Mouse (Mus musculus) testis, postnatal 14 days (tissue): ENCODE data around the gene Trim71.

ENCODE experiments used
- DNase-seq: peaks from one replicate; pipeline ENCODE4 v3.0.0; 2021; ENCODE audit warnings: low spot score

Gene Trim71

DNA sequence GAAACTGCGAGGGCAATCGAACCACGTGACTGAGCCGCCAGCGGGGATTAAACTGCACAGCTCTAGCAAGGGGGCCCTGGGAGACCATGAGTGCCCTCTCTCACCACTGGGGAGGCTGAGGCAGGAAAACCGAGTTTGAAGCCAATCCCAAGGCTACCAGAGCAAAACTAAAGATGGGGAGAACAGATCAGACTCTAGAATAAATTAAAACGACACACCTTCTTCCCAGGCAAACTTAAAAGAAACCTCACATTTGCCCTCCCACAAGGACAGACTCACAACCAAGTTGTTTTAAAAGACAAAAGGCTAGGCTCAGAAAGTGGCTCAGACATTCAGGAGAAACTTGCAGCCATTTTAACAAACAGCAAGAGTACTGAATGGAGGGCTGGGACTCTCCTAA, 7.1 kb downstream of the Trim71 start:
- no peak for DNase-seq

DNA sequence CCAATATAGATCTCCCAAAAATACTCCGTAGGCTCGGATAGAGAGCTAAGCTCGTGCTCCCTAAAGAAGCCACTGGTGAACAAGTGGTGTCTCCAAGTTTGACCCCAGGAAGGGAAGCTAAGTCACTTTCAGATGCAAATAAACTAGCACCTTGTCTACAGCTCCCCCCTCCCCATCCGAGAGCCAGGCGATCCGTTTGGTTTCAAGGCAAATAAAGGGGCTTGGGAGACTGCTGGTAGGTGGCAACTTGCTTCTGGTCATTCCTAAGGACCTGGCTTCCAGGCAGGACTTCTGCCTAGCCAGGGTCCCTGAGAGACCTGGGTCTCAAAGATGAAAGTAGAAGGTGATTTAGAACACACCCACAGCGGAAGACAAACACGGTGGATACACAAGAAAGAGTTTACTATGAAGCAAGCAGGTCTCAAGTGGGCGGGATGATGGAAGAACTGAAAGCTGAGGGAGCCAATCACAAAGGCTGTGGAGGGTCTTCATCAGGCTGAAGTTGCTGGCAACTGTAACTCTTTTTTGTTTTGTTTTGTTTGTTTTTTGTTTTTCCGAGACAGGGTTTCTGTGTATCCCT, 7.8 kb downstream of the Trim71 start:
- peak; percentile 62 for DNase-seq

DNA sequence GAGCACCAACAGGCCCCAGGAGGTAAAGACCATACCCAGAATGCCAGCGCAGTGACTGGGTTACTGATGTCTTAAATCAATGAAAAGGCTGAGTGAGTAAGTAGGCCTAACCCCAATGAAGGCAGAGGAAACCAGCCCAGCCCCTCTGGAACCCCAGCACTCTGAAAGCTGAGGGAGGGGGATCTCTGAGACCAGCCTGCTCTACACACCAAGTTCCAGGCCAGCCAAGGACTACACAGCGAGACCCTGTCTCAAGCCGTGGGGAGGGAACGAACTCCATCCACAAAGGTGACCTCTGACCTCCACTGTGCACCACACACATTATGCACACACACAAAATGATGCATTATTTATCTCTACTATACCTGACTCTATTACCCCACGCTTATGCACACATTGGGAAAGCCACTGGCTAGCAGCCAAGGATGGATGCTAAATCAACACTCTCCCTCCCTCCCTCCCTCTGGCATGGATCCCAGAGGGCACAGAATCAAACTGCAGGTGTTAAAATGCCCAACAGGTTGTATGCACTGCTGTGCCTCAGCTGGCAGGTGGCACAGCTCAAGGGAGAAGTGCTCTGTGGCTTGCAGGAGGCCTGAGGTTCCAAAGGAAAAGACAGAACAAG, 9.7 kb downstream of the Trim71 start:
- no peak for DNase-seq

DNA sequence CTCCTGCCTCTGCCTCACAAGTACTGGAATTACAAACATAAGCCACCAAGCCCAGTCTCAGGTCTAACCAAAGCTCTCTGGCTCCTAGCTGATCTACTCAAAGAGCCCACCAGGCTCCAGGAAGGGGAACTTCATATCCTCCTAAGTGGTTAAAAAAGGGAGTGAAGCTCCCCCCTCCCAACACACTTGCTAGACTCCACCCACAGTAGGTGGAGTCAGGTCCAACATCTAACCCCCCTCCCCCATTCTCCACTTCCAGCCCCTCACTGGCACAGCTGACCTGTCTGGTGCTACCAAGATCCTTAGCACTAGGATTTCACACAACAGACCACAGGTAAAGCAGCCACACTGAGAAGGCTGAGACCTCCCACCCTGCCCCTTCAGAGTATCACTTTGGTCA, 10.3 kb downstream of the Trim71 start:
- no peak for DNase-seq

DNA sequence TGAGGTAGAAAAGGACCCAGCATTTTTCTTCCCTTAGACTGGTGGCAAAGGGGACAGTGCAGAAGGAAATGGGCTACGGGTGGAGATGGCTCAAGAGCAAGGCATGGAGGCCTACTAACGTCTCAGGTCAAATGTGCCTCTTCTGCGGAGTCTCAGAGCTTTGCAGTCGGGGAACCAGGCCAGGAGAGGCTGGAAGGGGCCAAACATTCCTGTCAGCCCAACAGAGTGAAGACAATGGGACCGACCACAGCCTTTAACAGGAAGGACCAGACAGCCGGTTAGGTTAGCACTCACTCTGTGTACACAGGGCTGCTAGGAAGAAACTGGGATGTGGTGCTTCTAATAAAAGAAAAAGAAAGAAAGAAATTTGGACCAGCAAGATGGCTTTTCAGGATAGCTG, 14.1 kb downstream of the Trim71 start:
- DNase-seq = no peak

DNA sequence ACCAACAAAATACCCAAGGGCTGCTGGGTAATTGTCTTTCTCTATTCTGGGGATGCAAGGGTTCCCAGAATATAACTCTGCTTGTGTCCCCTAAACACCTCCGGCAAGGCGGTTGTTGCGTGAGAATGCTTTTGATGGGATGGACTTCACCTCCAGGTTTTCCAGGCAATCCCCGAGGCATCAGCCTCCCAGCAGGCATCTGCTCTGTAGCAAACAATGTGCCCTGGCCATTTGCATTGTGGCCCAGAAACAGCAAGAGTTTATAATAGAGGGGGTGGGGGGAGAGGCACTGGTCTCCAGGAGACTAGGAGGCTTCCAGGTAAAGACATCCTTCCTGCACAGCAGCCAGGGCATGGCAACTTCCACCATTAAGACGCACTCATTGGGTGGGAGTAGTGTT, 15.1 kb downstream of the Trim71 start:
- no peak for DNase-seq

DNA sequence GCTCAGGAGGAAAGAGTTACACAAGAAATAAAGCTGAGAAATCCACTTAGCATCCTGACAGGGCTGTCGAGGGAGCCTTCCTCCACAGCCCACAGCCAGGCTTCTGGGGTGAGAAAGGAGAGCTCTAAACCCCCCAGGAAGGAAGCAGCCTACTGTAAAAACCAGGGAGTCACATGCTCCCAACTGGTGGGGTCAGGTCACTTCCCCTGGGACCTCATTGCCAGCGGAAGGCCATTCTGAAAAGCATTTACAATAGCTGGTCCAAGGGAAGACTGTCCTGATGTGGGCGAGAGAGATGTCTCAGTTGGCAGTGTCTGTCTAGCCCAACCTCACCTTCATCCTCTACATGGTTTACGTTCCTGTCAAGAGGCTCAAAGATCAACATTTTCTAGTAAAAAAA, 15.7 kb downstream of the Trim71 start:
- DNase-seq = no peak

DNA sequence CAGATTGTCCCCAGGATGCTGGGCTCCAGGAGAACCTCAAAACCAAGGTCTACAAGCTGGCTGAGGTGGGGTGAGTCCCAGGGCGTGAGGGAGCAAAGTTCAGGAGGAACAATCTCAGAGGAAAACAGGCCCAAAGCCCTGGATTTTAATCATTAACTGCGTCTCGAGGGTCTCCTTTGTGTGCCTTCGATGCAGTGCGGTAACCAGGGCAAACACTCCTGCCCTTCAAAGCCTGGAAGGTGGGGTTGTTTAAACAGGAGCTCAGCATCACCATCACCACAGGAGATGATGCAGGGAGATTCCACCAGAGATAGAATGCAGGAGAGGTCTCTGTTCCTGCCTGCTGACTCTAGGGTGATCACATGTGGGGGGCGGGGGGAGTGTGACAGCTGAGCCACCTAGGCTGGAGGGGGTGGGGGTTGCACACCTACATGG, 16.5 kb downstream of the Trim71 start:
- no peak for DNase-seq

DNA sequence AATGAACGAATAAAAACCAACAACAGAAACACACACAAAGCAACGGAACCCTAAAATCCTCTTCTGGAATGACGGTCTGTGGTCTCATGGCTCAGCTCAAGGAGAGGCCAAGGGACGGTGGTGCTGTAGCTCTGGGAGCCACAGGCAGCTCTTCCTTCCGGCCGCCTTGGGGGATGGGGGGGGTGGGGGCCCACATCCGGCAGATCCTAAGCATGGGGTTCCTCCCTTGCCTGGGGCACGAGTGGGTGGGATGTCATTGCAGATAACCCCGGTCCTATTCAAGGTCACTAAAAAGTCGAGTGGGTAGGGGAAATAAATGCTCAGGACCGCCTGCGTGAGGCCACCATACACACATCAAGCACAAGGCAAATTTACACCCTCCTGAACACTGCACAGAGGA, 17.4 kb downstream of the Trim71 start:
- no peak for DNase-seq

DNA sequence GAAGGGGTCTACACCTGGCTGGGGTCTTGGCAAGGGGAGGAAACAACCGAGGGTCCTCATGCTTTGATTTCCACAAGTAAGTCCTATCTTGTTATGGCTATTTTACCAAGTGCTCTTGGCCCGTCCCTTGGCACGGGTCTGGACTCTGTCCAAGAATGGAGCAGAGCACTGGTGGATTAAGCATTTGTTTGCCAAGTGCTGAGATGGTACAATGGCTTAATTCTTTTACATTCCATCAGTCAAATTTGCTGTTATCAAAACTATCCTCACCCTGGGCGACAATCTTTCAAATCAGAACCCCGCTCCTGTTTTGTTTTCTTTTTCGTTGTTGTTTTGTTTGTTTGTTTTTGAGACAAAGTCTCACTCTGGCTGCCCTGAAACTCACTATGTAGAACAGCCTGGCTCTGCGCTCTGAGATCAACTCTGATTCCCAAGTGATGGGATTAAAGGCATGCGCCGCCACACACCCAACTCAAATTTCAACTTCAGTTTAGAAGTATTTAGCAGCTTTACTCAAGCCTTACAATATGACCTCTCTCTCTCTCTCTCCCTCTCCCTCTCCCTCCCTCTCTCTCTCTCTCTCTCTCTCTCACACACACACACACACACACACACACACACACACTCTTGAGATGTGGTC, 19.3 kb downstream of the Trim71 start:
- no peak for DNase-seq

DNA sequence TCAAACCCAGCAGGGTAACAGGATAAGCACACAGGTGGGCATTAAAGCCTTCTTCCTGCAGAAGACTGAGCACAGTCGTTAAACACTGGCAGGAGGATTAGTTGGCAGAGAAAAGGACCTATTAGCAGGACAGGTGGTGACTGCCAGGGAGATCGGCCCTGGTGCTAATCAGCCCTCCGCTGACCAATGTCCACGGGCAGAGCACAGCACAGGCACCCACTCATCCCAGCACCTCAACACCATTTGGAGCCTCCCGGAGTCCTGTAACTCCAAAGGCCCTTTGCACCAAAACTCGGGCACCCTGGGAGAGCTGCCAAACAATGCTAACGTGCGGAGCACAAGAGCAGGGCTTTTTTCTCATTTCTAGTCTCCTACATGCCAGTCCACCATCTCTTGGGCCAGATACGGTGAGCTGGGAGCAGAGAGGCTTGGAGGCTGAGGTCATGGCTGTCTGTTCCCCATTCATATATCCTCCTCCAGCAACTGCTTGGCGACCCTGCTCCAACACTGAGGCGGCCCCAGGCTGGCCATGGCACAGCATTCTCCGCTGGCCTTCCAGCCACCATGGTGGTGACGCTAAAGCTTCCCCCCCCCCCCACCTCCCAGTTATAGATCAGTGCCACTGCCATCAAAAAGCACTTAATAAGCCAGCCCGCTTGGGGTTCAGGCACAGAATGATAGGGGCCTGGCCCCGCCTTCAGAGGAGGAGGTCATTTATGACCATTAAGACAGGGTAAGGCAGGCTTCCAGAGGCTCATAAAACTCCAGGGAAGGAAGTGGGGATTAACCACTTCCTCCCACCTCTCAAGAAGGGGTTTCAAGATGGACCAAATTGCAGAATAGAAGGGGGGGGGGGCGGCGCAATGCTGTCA, 20.1 kb downstream of the Trim71 start:
- no peak for DNase-seq

DNA sequence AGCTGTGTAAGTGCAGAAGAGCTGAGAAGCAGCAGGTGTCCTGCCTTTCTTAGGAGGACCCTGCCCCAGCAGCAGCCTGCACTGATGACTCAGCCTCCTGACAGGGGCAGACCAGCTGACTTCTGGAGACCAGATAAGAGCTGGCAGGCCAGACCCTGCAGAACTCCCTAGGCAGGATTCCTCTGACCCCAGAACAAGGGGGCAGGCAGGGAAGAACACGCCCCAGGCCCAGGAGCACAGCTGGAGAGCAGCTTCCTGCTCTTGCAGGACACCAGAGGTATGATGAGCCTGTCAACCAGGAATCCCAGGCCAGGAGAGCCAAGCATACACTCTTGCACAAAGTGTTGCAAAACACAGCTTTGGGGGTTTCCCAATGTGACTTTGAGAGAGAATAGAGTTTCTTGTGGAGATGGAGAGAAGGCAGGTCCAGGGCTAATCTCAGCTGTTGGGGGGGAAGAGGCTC, 22.9 kb downstream of the Trim71 start:
- no peak for DNase-seq

DNA sequence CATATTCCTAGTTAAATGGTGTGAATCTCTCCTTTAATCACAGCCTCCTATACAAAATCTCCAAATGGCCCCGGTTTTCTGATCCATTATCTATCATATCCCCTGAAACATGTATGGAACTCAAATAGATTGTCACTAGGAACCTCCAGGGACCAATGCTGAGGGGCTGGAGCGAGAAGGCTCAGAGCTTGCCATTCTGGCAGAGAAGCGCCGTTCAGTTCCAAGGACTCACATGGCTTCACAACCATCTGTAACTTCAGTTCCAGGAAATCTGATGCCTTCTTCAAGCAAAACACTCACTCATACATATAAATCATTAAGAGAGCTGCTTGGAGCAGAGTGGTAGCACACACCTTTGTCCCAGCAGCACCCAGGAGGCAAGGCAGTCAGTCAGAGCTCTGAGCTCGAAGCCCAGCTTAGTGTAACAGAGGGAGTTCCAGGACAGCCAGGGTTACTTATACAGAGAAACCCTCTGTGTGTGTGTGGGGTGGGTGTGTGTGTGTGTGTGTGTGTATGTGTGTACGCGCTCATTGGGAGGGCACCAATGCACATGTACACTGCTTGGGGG, 25.1 kb downstream of the Trim71 start:
- no peak for DNase-seq

DNA sequence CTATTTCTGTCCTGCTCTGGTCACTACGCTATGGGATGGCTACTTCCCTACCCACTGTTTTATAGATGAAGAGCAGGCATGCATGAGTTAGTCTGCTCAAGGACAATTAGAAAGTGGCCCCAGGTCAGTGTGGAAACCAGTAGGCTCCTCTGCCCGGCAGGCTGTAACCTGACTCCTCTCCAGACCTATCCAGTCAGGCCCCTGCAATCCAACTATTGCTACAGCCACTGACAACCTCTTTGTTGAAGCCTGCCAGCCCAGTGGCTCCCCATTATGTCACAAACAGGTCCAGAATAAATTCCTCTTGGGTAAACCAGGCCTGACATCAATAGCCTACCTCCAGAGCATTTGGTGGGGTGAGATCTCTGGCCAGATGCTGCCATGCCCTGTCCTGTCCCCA, 27.5 kb downstream of the Trim71 start:
- no peak for DNase-seq

DNA sequence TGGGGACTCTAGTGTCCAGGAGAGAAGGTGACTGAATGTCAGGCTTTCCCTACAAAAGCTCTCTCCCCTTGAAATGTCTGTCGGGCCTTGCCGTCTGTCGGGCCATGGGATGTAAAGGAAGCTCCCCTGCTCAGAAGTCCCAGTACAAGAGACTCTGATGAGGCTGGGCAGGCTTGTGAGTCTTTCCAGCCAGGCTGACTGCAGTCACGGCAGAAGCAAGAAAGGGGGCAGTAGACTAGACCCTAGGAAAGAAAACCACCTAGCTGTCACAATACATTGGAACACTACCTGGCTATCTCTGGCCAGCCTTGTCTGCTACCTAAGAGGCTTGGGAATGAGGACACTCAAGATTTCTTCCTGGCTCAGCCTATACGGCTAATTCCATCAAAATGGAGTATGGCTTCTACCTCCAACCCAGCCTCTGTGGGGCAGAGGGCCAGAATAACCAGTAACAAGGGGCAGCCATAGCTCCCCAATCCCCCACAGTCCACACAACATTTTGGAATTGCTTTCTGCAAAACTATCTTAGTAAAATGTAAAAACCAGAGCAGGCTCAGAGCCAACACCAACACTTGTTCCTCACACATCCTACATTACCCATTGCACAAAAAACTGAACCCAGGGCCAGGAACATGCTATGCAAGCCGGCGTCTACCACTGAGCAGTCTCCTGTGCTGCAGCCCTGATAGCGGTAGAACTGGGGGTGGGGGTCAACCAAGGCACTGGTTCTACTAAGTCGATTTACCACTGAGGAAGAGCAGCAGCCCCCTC, 29.2 kb downstream of the Trim71 start:
- no peak for DNase-seq

DNA sequence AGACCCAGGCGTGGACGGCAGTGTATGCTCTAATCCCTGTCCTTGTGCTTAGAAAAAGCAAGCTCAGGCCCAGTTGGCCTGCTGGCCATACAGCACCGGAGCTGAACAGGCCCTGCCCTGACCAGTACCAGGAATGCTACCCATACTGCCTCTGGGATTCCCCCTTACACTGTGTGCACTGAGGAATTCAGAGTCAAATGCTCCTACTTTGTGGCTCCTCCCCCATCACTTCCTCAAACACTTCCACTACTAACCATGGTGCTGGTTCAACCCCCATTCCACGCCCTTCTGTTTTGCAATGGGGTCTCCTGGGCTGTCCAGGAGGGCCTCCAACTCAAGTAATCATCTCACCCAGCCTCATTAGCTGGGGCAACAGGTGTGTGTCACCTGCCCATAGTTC, 30.3 kb downstream of the Trim71 start:
- DNase-seq = no peak

DNA sequence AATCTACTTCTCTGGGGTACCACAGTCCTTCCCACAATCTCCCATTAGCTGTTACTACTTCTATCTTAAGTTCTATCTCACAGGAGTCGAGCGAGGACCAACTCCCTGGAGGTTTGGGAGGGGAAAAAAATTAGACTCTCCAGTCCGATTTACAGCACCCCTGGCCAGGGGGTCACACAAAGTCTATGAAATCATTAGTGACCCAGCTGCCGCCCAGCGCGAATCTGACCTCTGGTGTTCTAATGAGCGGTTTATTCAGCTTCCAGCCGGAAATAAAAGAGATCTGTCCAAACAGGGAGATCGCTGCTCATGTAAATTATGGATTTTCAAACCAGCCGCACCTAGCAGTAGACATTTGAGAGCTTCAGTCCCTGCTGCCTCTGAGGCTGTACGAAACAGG, 32.9 kb downstream of the Trim71 start:
- no peak for DNase-seq

DNA sequence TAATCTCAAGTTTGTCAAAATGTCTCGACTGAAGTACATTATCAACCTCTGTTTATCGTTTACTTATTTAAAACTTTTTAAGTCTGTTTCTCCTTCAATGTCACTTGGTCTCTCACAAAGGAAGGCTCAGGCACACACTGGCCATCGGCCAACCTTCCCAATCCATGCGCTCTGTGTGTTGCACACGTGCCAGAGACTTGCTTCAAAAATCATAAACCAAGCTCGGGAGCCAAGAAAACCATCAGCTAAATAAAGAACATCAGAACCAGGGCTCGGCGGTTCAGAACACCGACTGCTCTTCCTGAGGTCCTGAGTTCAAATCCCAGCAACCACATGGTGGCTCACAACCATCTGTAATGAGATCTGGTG, 35.5 kb downstream of the Trim71 start:
- no peak for DNase-seq

DNA sequence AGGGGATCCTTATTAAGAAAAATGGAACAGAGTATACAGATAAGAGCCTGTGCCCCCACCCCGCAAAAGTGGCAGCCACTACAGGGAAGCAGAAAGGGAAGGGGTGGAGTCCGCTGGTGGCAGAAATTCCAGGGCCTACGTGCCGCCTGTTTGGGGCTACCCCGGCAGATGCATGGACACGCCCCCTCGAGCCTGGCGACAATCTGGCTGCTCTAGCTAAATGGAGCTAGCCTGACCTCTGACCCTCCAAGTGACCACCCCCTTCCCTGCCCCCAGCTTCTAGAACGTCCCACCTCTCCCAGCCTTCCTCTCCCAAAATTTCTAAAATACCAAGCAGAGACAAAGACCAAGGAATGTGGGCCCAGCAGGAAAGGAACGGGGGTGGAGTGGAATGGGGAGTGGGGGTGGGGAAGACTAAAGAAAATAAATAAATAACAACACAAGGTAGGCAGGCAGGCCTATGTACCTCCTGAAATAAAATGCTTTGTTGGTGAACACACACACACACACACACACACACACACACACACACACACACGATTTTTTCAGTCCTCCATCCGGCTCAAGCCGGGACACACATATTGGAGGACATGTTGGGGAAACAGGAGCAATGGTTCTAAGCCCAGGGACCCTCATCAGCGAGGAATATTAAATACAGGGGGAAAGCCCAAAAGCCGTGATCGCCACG, 36.0 kb downstream of the Trim71 start:
- DNase-seq = no peak

DNA sequence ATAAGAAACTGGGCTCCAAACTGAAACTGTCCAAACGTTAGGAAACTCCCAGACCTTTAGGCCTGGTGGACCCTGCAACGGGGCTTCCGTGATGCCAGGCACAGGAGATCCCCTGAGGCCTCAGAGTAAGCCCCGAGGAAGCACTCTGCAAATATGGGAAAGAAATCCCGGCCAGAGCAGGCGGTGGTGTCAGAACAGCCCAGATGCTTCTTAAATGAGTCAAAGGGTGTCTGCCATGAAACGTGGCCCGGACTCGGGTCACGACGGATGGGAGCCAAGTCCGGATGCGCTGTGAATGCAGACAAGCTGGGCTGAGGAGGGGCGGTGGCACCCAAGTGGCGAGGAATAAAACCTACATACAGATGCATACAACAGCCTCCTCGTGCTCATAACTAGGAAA, 37.1 kb downstream of the Trim71 start:
- no peak for DNase-seq

DNA sequence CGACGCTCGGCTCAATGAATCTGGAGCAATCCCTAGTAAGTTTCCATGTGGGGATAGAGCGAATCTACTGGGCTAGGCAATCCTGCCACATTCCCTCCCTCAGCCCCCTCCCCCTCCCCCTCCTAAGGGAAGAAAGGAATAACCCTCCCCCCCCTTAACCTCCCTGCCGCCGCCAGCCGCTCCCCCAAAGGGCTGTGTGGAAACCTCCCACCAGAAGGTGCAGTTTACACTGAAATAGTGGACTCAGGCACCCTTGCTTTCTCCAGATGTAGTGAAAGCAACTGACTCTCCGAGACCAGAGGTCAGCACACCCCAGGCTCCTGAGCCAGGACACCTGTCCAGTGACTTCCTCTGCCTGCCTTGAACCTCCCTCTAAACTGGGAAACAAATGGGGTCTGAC, 37.6 kb downstream of the Trim71 start:
- DNase-seq = no peak
